Mouse (Mus musculus) monocyte, adult 2 months (primary cell): ENCODE results near the gene Sel1l.
"Not testable (repeated sequence)": the region's sequence is repeated elsewhere in the genome, so short reads cannot be mapped to it uniquely, and the experiment has no call there.

Source experiments
- DNase-seq, 2 experiments: peaks; one replicate each; pipeline ENCODE4 v3.0.0; 2022; ENCODE audit warnings: low spot score in 2 of 2, low read depth in 1 of 2

Sel1l gene

DNA sequence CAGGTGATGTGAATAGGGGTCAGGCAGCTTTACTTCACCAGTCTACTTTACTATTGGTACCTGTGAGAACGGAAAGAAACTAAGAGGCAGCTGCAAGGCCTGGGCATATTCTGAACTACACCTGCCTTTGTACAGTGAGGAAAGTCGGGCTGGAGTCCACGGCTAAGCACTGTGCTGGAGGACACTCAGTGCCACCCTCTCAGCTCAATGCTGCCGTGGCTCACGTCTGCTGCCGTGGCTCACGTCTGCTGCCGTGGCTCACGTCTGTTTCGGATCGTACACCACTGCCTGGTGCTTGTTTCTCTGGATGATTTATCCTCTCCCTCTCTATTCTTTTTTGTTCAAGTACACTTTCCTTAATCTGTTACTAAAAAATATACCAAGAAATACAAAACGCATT lies 28.5 kb downstream of the Sel1l start:
- DNase-seq: no peak

DNA sequence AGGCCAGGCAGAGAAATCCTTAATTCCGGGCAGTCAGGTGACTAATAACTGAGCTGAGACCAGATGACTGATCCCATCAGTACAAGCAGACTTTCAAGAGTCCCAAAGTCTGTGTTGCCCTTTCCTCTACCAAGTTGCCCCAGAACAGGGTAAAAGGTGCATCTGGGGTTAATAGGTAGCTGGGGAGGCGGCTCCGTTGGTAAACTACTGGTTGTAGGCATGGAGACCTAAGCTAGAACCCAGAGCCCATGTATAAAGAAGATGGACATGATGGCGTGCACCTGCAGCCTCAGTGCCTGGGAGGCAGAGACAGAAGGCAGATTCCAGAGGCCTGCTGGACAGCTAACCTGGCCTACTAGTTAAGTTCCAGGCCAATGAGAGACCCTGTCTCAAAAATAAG lies 30.2 kb downstream of the Sel1l start:
- no peak for DNase-seq

DNA sequence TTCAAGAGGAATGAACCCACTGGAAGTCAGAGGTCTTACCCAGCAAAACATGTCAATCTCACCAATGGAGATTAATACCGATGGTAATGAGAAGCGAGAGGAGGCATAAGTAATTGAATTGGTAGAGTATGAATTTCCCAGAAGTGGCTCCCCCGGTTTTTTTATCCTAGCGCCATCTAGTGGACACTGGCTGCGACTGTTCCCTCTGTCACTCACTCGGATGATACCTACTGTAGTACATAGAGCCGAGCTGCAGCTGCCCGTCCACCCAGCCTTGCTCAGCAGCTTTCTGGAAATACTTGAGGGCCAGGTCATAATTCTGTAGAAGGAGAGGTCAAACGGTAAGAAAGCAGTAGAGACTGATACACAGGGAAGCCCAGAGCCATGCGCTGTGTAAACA lies 33.0 kb downstream of the Sel1l start:
- DNase-seq: peak in 1 of 2 experiments; percentile 15

DNA sequence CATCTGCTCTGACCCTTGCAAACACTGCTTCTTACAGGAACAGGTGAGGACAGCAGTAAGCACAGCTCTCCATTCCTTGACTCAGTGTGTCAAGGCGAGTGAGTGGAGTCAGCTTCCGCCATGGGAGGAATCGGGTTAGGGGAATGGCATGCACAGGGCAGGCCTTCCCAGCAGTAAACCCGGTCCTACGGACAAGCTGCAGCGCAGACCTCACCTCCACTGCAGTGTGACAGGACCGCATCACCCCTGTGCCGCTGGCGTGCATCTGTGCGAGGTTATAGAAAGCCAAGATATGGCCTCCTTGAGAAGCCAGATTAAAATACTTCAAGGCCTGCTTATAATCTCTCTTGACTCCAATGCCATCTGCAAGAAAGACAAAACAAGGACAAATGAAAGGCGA lies 33.4 kb downstream of the Sel1l start:
- no peak for DNase-seq

DNA sequence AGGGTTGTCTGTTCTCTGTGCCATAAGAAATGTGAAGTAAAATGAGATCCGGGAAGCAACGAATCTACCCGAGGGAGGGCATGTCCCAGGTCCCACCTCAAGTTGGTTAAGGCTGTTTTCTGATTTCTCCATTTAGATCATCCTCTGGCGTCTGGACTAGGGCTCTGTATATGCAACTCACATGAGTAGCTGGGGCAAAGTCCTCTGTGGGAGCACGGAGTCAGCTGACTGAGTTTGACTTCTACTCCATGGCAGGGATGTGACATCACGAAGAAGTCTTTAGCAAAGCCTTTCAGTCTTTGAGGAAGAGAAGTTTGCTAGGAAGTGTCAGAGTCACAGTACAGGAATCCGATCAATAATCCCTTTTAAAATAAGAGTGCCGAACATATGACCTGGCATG lies 40.0 kb downstream of the Sel1l start:
- no peak for DNase-seq

DNA sequence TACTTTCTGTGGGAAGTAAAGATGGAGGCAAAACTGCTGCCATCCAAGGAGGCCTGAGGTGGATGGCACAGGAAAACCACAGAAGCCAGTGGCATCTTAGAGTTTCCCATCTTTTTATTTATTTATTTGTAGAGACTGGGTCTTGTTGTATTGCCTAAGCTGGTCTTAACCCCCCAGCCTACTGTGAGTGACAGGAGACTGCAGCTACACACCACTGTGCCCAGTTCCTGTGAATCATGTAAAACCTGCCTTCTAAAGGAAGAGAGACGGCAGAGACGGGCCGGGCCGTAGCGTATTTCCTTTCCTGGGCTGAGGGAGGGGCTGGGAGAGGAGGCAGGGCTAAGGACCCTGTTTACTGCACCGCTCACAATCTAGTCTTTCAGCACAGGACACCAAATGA lies 41.2 kb downstream of the Sel1l start:
- no peak for DNase-seq

DNA sequence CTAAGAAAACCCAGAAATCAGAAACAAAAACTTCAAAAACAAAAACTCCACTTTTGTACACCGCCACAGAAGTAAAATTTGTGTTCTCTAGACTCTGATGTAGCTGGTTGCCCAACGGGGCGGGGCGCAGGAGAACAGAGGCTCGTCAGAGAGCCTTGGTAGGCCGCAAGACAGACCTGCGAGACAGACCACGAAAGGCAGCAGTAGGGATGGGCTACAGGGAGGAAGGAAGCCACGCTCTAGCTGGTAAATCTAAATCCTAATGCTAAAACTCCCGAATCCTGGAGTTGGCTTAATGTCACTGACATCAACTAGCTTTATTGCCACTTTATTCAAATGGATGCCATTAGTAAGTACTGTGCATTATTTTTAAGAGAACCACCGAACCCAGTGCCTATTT lies 41.9 kb downstream of the Sel1l start:
- DNase-seq: no peak

DNA sequence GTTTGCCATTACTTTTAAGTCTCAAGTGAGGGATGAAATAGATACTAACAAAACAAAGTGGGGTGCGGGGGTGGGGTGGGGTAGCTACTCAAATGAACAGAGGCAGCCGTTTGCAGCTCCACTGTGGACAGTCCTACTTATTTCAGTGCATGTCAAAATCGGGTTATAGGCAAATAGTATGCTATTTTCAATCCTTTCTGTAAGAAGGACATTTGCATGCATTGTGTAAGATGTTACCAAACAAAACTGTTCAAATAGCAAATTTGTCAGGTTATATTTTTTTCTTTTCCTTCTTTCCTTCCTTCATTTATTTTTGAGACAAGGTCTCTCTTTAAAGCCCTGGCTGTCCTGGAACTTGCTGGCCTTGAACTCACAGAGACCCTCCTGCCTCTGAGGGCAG lies 44.7 kb downstream of the Sel1l start:
- no peak for DNase-seq

DNA sequence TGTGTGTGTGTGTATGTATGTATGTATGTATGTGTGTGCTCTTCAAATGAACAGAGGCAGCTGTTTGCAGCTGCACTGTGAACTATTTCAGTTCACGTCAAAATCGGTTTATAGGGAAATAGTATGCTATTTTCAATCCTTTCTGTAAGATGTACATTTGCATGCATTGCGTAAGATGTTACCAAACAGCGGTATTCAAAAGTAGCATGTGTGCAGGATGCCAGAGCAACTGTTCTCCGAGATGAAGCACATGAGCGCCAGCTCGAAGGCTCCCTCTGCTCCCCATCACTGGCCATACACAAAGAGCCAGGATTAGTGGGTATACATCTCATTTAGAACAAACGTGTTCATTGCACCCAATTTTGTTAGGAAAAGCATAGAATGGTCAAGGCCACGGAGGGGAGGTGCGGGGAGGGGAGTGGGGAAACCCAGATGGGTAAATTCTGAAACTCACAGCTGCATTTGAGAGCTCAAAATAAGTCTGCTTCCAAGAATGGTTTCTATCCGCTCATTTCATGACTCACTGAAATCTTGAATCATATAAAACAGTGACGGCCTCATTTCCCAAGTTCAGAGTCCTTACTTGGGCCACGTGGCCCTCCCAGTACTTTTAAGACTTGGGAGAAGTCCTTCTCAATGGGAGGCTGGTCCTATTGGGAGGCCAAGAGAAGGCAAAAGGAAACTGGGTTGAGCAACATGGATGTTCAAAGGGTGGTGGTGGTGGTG lies 45.6 kb downstream of the Sel1l start:
- DNase-seq: no peak

DNA sequence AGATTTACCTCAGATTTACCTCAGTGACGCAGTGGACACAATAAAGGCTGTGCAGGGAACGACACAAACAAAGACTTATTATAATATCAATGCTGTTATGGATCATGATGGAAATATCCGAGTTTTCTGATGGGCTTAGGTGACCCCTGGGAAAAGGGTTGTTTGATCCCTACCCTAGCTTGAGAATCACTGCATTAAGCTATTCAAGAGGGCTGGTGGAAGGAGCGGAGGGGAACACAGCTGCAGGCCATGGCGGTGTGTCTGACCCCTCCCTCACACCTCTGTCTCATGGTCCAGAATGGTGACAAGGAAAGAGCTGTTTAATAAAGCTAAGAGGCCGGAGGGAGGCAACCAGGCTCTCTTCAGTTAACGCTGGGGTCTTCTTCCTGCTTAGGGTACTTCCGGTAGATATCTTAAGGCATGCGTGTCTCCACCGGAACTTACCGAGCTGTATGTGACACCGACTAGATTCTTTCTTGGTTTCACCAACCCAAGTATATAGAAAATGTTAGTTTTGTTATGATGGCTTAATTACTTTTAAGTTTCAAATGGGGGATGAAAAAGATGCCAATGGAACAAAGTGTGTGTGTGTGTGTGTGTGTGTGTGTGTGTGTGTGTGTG lies 46.3 kb downstream of the Sel1l start:
- DNase-seq: no peak

DNA sequence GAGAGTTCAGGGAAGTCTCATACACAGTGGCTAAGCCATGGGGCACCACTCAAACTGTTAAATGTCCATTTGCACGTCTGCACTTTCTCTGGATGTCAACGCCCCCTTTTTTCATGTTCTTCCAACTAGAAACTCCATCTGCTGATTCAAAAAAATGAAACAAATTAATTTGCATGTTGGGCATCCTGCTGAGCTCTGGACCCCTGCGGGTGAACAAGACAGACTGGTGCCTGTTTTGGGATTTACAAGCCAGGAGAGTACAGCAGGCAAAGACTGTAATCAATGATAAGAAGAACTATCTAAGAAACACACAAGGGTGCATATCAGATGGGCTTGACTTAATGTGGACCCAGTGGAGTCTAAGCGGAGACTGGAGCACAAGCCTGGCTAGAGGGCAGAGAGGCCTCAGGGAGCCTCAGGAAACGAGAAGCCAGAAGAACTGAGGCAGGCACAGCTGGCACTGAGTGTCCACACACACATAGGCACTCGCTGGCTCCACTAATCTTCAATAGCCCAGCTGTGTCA lies 48.0 kb downstream of the Sel1l start:
- DNase-seq: no peak

DNA sequence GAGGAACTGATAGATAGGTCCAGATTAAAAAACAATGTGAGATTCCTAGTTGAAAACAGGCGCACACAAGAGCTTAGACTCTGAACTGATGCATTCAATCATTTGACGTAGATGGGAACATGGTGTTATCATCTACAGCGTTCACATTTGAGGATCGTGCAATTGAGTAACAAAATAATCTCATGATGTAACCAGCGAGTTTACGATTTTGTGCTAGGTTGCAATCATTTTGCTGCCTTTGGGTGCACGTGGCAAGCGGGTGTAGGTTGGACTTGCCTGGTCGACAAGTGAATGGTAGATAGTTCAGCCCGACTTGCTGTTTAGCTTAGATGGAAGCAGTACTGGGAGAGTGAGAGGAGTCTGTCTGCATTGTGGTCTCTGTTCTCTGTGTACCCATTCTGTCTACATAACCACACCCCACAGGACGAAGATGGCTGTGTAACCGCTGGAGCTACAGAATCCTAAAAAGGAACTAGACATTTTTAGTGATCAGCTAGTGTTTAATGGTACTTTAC lies 49.1 kb downstream of the Sel1l start:
- no peak for DNase-seq

DNA sequence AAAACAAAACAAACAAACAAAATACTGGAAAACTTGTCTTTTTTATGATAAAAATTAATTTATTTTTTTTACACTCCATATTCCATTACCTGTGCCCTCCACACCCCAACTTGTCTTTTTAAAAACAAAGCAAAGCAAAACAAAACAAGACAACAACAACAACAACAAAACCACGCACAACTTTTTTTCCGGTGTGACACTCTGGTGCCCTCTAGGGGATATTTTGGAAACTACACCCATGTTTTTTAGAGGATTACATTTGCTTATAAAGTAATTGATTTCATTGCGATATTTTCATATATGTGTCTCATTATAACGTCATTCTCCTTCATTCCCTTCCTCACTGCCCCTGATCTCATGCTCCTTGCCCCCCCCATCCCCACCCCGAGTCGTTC lies 49.6 kb downstream of the Sel1l start:
- DNase-seq: no peak

DNA sequence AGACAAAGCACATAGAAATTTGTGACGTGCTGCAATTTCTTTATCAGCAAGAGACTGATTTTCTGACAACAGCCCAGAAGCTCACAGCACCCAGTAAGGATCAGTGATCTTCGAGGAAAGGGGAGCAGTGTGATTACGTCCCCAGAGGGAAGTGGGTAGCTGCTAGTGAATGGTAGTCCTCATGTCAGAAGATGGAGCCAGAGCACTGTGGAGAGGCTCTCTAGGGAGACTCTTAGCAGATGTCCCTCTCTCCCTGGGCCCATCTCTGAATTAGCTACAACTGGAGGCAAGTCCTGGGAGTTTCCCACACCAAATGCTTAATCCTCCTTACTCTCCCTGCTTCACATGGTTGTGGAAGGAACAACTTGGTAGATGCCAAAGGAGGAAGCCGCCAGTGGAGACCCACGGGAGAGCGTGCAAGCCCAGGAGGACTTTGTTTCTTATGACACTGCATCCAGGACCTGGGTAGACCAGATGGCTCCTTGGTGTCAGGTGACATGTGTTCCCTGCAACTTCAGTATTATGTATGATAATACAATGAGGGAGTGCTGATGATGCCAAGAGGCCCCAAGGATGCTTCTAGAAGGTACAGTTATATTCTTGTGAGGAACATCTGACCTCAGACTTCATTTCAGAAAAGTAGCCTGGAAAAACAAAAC lies 50.1 kb downstream of the Sel1l start:
- DNase-seq: no peak

DNA sequence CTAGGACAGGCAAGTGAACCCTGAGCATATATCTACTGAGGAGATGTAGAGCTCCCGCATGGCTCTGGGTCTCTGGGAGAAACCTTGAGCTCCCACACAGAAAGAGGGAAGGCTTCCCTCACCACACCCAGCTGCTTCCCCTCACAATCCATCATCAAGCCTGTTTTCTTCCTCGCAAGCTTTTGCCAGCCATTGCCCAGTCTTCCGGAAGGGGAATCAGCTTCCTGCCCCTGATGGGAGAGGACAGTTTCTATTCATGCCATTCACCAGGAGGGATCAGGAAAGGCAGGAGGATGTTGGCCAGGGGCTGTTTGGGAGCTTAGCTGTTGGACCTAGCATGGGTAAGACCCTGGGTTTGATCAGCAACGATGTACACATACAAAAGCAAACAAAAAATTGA lies 52.2 kb downstream of the Sel1l start:
- DNase-seq: no peak

DNA sequence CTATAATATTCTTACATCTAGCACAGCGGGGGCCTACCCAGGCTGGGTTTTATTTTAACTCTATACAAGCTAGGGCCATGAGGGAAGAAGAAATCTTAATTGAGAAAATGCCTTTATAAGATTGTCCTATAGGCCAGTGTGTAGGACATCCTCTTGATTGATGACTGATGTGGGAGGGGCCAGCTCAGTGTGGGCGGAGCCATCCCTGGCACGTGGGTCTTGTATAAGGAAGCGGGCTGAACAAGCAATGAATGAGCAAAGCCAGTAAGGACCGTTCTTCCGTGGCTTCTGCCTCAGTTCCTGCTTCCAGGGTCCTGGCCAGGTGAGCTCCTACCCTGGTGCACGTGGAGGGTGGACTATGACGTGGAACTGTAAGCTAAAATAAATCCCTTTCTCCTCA lies 55.7 kb downstream of the Sel1l start:
- DNase-seq: no peak

DNA sequence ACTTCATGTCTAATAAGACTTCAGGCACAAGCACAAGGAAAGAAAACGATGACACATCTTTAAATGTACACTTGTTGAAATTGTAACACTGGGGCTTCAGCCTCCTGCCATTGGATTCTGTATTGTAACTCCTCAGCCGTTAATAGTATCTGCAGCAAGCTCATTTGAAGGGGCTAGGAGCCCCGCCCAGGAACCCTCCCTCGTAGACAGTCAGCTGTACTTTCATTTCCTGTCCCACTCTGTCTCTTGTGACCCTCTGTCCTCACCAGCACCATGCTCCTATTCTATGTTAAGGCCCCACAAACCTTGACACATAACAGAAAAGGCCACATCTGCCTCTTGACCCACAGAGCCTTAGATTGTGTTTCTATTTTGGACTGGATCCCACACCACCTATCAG lies 57.1 kb downstream of the Sel1l start:
- DNase-seq: no peak

DNA sequence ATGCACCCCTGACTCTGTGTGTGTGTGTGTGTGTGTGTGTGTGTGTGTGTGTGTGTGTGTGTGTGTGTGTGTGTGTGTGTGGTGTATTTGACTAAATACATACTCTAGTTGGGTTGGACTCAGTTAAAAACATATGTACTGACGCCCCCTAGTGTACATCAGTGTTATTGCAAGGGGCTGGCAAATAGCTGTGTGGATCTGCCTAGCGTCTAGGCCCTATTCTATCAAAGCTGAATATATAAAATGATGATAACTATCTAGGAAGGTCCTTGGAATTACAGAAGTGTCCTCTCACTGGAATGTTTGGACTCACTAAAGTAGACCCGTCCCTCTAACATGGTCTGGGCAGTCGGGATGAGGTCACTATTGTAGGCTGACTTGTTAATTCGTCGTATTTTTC lies 59.2 kb downstream of the Sel1l start:
- DNase-seq: peak in 1 of 2 experiments; percentile 31

DNA sequence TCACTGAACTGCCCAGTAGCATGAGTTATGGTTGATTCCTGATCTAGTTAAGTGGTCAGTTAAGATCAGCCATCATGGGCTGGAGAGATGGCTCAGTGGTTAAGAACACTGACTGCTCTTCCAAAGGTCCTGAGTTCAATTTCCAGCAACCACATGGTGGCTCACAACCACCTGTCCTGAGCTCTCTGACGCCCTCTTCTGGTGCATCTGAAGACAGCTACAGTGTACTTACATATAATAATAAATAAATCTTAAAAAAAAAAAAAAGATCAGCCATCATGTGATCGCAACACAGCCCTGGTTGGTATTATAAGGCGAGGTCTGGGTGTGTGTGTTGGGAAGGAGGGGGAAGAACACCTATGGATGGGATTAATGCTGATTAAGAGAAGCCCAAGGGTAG lies 60.5 kb downstream of the Sel1l start:
- not testable (repeated sequence) for DNase-seq

DNA sequence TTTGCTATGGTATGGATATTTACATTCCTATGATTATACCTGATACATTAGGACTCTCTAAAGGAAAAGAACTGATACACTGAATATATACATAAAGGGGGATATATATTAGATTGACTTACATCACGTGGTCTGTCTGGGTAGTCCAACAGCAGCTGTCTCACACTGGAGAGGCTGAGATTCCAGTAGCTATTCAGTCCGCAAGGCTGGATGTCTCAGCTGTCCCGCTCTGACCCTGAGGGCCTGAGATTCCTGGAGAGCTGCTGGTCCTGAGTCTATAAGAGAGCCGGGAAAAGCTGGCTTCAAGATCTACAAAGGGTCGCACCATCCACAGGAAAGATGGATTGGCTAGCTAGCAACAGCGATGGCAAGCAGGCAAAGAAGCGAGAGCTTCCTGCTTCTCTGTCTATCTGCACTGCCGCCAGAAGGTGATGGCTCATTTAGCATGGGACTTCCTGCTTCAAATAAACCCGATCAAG lies 61.0 kb downstream of the Sel1l start, which contains the start of gene Ston2:
Gene Ston2, minus strand, starts transcription at position 429 of the 479 bp plus-strand sequence.
- no peak for DNase-seq

DNA sequence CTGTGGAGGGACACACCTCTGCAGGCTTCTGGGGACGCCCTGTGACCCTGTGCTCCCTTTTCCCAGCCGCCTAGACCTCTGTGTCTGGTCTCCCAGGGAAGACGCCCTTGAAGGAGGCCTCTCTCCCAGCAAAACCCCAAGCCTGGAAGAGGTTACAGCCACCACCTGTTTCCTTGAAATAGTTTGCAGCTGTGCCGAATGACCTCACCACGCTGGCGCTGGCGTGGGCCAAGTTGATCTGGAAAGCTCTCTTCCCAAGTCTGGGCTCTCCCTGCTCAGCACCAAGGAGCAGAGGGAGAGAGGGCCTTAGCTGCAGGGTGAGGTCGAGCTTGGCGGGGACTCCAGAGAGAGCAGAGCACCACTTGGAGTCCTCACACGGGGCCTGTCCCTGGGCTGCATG lies 62.6 kb downstream of the Sel1l start:
- DNase-seq: no peak

DNA sequence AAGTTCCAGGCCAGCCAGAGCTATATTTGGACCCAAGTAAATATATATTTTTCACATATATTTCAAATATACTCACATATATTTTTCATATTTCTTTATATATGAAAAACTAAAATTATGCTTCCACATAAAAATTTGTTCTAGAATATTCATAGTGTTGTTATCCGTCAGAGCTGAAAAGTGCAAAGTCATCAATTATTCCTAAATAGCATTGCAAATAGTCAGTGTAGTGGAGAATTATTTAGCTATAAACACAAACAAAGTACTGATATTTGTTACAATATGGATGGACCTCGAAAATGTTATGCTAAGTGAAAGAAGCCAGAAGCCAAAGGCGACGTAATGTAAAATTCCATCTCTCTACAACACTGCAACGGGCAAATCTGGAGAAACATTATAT lies 67.5 kb downstream of the Sel1l start:
- no peak for DNase-seq
